Mouse (Mus musculus) brain, embryonic 14.5 days (tissue): ENCODE measurements at regions not wholly inside any gene's neighbourhood (a gene's known extent, or its start where the extent isn't known, plus 50 kb on each side); places are given as distances from the start of the nearest gene placed in this dataset.

Experiments used
- DNase-seq: peaks from one replicate; pipeline ENCODE4 v3.0.0-alpha.2; 2011; ENCODE audit warnings: low read depth
- CTCF ChIP-seq: fragments of 200-500 bp; IDR thresholded peaks from 2 replicates; pipeline ENCODE4 v1.5.1; 2012; ENCODE audit warnings: inconsistent platforms, mild to moderate bottlenecking, moderate library complexity, borderline replicate concordance; ENCODE audit not compliant: insufficient read depth, insufficient read length; ENCODE audit errors: extremely low read depth
- POLR2A ChIP-seq: fragments of 200-500 bp; IDR thresholded peaks from 2 replicates; pipeline ENCODE4 v1.6.1; 2012; ENCODE audit warnings: mild to moderate bottlenecking, inconsistent platforms, borderline replicate concordance; ENCODE audit not compliant: poor library complexity, insufficient read depth, insufficient read length, severe bottlenecking; ENCODE audit errors: extremely low read depth

DNA sequence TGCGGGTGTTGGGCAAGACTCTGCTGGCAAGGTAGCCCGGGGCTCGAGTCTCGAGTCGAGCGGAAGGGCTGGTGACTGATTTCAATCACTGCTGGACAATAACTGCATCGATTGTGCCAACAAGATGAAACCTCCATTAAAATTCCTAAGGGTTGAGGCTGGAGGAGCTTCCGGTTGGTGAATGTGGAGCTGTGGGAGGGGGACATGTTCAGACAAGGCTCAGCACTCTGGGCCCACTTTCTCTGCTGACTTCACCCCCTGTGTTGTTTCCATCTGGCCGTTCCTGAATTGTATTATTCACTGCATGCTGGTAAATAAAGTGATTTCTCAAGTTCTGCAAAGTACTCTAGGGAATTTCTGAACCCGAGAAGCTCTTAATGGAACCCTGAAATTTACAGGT is 261.2 kb upstream of the Cxcr4 start:
- TF ChIP-seq CTCF (no peak), POLR2A (no peak)
- peak; percentile 14 for DNase-seq

DNA sequence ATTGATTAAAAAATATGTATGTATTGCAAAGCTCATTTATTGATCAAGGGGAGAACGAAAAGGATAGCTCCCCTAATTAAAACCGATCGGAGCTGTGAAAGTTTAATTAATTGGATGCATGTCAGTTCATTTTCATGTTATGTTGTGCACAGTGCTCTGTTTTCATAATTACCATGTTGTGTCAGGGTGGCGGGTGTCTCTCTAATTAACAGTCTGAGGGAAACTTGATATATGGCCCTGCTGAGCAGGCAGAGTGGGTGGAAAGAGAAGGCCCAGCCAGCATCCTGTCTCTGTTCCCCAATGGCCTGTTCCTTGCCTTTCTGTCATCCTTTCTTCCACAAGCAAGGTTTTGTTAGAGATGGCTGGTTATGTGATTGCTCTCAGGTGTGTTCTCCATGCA is 245.3 kb upstream of the Cxcr4 start:
- TF ChIP-seq CTCF (no peak), POLR2A (no peak)
- peak; percentile 71 for DNase-seq

DNA sequence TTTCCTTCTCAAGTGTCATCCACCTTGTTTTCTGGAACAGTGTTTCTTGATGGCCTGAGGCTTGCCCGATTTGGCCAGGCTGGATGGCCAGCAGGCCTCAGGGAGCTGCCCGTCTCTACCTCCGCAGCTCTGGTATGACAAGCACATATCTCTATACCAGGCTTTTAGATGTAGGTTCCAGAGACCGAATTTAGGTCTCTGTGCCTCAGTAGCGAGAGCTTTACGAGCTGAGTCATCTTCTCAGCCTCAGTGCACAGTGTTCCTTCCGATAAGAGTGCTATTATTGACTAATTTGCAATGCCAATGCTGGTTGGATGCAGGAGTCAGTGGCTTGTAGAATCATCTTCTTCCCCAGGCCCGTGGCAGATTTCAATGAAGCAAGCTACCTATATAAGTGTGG is 243.4 kb upstream of the Cxcr4 start:
- no peak for DNase-seq
- TF ChIP-seq POLR2A (no peak), CTCF (no peak)

DNA sequence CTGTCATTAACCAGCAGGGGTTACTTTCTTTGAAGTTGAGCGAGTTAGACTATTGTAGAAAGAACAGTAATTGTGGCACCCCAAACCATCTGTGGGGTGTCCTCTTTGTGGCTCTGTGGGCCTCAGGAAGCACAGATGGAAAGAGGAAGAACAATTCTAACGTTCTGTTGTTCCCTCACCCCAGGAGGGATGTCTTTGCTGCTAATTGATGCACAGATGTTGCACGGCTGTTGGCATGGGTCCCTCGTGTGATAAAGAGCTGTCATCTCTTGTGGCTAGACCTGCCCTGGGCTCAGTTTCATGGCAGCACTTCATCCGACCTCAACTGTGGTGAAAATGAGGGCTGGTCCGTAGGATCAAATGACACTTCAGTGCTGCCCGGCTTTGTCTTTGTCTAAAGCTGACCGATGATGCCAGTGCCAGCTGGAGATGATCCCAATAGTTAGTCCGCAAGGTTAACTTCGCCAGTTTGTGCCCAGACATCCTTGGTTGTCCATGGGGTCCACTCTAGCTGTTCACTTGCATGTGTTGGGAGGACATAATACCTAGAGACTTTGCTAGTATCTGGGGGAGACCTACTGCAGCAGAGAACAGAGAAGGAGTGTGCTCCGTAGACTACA is 241.1 kb upstream of the Cxcr4 start:
- TF ChIP-seq POLR2A (no peak), CTCF (no peak)
- peak; percentile 40 for DNase-seq

DNA sequence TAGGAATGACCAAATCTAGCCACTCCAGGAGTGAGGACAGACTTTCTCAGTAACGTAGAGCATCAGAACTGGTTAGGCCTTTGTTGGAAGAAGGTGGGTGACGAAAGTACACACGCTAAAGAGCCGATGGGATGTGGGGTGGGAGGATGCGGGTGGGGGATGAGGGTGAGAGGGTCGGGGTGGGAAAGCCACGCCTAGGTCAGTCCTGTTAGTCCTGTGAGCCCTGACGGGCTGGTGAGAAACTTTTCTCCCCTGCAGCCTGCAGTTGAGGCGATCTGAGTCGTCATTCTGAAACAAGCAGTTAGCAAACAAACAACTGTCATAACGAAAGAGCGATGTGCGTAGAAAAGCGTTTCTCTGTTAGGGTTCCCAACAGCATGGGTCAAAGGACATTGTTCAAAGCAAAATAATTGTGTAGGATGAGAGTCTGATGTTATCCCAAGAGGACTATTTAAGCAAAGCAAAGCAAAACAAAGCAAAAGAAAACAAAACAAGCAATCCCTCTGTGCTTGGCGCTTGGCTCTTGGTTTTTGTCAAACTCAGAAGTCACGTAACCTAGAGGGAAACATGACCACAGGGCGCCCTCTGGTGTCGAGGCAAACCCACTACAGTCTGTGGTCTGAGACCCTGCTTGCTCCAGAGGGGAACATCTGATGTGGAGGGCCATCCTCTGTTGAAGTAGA is 240.2 kb upstream of the Cxcr4 start:
- TF ChIP-seq CTCF (peak; percentile 92), POLR2A (no peak)
- DNase-seq, result peak; percentile 87

DNA sequence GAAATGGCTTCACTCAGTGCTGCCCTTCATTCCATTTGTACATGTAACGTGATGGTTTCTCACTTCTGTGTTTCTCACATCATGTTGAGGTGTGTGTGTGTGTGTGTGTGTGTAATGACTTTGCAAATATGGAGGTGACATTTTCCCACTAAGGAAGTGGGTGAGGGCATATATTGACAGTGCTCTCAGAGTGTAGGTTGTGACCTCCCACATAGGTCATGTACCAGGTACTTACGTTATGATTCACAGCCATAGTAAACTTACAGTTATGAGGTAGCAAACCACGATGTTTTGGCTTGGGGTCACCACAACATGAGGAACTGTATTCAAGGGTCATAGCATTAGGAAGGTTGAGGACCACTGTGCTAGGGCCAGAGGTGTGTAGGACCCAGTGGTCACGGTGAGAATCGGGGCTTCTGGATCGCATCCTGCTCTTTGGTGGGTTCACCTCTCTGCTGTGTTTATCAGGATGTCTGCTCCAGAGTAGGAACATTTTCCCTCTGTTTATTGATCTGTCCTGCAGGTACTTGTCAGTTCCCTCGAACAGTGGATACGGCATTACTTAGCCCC is 238.7 kb upstream of the Cxcr4 start:
- DNase-seq, result no peak
- no peak for TF ChIP-seq CTCF
- TF ChIP-seq POLR2A, result no peak

DNA sequence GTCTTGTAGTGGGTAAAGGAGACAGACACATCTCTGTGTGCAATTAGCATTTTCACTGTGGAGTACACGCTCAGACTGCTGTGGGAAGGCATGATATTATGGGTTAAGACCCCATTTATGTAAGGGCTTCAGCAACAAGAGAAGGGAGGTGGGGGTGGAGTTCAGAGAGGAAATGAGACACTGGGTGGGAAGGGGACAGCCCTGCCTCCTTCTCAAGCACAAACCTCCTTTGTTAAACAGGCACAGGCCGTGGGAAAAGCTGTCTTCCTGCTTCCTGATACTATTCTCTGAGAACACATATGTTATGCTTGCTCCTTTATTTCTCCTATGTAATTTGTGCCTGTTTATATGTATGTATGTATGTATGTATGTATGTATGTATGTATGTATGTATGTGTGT is 237.4 kb upstream of the Cxcr4 start:
- peak; percentile 42 for DNase-seq
- no peak for TF ChIP-seq POLR2A
- no peak for TF ChIP-seq CTCF

DNA sequence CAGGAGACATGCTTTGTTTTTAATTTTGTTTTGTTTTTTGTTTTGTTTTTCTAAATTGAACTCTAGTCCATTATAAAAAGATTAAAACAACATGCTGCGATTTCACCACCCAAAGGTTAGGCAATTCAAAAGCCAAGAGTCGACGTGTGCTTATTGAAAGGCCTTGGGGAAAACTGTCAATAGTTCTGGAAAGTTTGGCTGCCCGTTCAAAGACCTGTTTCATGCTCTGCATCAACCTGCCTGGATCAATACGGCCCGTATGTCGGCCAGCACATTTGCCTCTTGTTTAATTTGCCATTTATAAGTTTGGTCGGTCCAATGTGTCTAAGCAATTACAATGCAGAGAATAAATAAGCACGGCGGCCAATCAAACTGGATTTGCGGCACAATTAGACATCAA is 234.3 kb upstream of the Cxcr4 start:
- peak; percentile 30 for DNase-seq
- TF ChIP-seq POLR2A (no peak), CTCF (no peak)

DNA sequence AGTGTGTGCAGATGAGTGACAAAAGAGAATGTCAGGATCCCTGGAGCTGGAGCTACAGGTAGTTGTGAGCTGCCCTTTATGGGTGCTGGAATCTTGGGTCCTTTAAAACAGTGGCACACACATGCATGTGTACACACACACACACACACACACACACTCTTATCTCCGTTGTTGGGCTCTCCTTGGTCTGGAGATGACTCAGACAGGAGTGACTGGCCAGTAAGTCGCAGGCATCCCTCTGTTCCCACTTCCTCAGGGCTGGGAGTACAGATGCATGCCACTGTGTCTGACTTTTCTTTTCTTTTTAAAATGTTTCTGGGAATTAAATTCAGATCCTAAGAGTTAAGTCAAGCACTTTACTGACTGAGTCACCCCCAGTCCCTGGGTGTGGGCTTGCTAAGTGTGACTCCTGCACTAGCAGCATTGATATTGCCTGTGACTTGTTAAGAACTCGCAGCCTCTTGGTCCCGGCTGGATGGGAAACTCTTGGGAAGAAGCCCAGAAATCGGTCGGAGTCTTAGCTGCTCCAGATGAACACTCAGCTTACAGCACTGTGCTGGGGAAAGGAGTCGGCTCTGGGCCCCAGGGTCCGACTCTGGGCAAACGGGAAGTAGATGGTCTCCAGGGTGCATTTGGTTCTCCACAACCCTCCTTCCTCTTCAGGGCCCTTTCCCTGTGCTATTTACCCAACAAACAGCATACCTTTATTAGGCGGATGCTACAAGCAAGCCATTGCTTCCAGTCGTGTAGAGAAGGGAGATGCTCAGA is 233.0 kb upstream of the Cxcr4 start:
- TF ChIP-seq CTCF (no peak), POLR2A (no peak)
- peak; percentile 30 for DNase-seq

DNA sequence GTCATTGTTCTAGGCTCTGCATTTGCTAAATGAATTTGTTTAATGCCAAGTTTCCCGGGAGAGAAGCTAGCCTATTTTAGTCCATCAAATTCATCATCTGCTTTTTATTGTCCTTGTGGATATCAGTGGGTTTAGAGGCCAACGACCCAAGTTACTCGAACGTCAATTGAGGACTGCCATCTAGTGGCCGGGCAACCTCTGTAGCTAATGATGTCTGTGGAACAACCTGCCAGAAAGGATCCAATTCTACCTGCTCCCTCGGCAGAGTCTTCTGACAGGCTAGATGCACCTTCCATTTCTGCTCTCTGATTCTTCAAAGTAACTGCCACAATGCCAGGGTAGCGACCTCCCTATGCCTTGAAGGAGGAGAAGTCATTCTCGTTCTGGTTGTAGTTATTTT is 232.1 kb upstream of the Cxcr4 start:
- TF ChIP-seq CTCF (peak; percentile 83), POLR2A (no peak)
- peak; percentile 87 for DNase-seq

DNA sequence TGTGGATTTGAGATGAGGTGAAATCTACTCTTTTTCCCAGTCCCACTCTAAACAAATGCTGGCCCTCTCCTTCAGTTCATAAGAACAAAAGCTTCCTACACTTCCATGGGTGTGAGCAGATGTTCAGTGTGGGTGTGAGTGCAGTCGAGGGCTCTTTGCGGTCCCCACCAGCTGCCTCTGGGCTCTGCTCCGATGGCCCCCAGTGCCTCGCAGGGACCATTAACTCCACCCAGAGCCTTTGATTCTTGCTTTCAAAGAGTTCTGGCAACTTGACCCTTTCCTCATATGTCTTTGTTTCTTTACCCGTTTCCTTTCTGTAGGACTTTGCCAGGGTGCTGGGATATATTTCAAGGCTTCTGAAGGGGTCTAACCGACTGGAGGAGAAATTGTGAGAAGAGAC is 229.9 kb upstream of the Cxcr4 start:
- DNase-seq, result no peak
- TF ChIP-seq POLR2A, result no peak
- TF ChIP-seq CTCF, result no peak
